Mouse (Mus musculus) adrenal gland, postnatal 14 days (tissue): ENCODE measurements at regions not wholly inside any gene's neighbourhood (a gene's known extent, or its start where the extent isn't known, plus 50 kb on each side); places are given as distances from the start of the nearest gene placed in this dataset.
A peak's percentile ranks its signal among the peaks of the same experiment; 100 is the strongest.

ENCODE experiments used
- DNase-seq: peaks from one replicate; pipeline ENCODE4 v3.0.0; 2021; ENCODE audit warnings: mixed read lengths

DNA sequence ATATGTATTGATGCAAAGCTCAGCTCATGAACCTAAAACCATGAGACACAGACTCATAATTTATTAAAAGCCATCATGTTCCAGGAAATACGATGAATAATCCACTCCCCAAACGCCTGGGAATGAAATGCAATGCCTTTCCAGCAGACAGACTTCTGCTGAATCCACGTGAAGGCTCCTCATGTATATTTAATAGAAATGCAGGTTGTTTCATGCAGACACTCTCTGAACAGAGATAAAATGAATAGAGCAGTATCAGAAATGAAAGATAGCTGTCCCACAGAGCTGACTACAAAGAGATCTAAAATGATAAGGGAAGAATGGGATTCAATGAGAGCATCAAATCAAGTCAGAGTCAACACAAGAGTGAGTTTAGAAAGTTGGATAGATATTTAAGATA lies 376.3 kb upstream of the Lrfn5 start:
- no peak for DNase-seq

DNA sequence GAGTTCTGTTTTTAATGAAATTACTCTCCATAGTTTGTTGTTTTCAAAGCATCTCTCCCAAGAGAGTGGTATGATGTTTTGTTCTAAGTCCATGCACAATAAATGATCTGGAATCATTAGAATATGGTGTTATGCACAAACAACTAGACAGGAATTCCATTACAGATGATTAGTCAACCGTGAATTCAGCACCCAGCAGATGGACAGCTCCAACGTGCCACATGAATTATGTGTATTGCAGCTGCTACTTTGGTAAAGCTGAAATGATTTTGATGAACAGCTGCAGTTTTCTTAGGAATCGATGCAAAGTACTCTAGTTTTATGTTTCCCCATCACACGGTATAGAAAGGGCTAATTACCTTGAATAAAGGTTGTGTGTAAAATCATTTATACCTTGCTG lies 347.6 kb upstream of the Lrfn5 start:
- peak; percentile 43 for DNase-seq
